Mouse (Mus musculus): ENCODE results near the gene Esrrg. TPM values are rescaled to one million over a fixed set of nuclear protein-coding genes. Genes with fewer than 3 reads are reported as not detected.

The Esrrg gene
- polyA plus RNA-seq, 1 experiment from 2014 or later = 28.9 TPM

GRCm38 (mm10) chr1:187826869-187827268, 218.3 kb downstream of the Esrrg start:
- Histone ChIP-seq H3K27me3 (no peaks in the 10 kb centered on the region), H3K9me3 (no peaks in the 10 kb centered on the region), H3K4me1 (replicated peaks) (0 out of 2 replicates have a peak, but pooled peaks cover 5% of the 10 kb centered on the region), H3K4me2 (no peak overlapping the region), H3K4me3 (no peak overlapping the region), H3K27ac (replicated peaks) (no peak overlapping the region), H3K9ac (no peak overlapping the region), H3K36me3 (no peaks in the 10 kb centered on the region)
- WGBS = 83% methylated on average over 5 of the region's 5 CpGs
- ATAC-seq (ENCODE audit: low read depth) = no peak

GRCm38 (mm10) chr1:187830937-187831336, 222.3 kb downstream of the Esrrg start:
- Histone ChIP-seq H3K4me2 (no peak overlapping the region), H3K9me3 (peaks cover 5% of the 10 kb centered on the region; the same call in 1 of the 2 replicates), H3K9ac (no peak overlapping the region), H3K4me1 (replicated peaks) (0 out of 2 replicates have a peak, but pooled peaks cover 5% of the 10 kb centered on the region), H3K4me3 (no peak overlapping the region), H3K36me3 (no peaks in the 10 kb centered on the region), H3K27ac (replicated peaks) (no peak overlapping the region), H3K27me3 (no peaks in the 10 kb centered on the region)
- ATAC-seq (ENCODE audit: low read depth) = no peak
- 77% methylated on average over 7 of the region's 7 CpGs for WGBS

DNA sequence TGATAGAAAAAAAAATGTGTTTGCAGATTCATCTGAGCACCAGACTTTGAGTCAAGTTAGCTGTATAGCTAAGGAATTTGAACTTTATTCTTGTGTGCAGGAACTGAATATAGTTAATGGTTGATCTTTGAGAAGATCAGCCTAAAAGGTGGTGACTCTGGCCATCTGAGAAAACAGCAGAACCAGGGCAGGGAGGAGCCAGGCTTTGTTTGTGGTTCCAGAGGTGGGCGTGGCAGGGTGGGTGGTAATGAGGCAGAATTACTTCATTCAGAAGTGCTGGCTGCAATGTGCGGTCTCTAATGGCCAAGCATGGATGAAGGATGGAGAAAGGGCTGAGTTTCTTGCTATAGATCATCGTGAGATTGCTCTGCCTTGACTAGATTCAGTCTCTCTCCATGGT, 224.3 kb downstream of the Esrrg start:
- Histone ChIP-seq H3K36me3 (no peaks in the 10 kb centered on the region), H3K9ac (no peak overlapping the region), H3K4me1 (replicated peaks) (0 out of 2 replicates have a peak, but pooled peaks cover 5% of the 10 kb centered on the region), H3K4me3 (no peak overlapping the region), H3K9me3 (peaks cover 5% of the 10 kb centered on the region; the same call in 1 of the 2 replicates), H3K27ac (replicated peaks) (no peak overlapping the region), H3K4me2 (no peak overlapping the region), H3K27me3 (no peaks in the 10 kb centered on the region)
- no peak for ATAC-seq (ENCODE audit: low read depth)
- WGBS = 33% methylated on average over 3 of the region's 3 CpGs

DNA sequence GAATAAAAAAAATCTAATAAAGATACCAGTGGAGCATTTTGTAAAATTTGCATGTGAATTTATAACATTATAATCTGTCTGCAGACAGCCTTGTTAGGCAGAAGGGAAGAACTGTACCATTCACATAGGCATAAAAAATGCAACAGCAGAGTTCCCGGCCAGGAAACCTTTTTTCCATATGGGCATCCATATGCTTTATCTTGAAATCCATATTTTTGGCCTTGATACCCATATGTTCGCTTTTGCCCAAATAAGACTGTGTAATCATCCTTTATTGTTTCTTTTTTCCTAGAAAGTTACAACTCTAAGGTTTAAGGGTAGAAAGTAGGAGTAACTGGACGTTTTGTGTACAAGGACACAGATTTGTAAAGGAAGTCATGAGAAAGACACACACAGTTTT, 226.0 kb downstream of the Esrrg start:
- no peak overlapping the region for H3K9ac ChIP-seq
- no peaks in the 10 kb centered on the region for H3K27me3 ChIP-seq
- no peak overlapping the region for H3K27ac ChIP-seq (replicated peaks)
- H3K36me3 ChIP-seq = no peaks in the 10 kb centered on the region
- WGBS = 88% methylated on average over 3 of the region's 3 CpGs
- H3K4me2 ChIP-seq = no peak overlapping the region
- no peak for ATAC-seq (ENCODE audit: low read depth)
- H3K4me3 ChIP-seq = no peak overlapping the region
- no peaks in the 10 kb centered on the region for H3K4me1 ChIP-seq (replicated peaks)
- H3K9me3 ChIP-seq = peaks cover 5% of the 10 kb centered on the region; the same call in 1 of the 2 replicates

DNA sequence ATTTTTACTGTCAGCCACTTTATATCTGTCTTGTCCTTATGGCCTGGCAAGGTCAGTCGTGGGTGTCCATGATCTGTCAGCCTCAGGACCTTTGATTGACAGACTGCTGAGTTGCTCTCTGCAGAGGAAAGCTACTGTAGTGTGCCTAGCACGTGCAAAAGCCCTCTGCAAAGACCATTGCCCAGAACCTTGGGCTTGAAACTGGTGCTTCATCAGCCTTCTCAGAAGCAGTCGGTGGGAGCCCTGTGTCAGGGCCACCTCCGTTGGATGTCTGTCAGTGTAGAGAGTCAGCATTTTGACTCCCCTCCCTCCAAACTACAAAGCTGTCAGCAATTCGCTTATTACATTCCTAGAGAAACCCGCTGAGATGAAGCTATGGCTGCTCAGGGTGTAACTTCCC, 227.8 kb downstream of the Esrrg start:
- no peak overlapping the region for H3K9ac ChIP-seq
- no peaks in the 10 kb centered on the region for H3K36me3 ChIP-seq
- ATAC-seq (ENCODE audit: low read depth) = no peak
- no peak overlapping the region; the same call in 1 of the 2 replicates for H3K27ac ChIP-seq (replicated peaks)
- no peaks in the 10 kb centered on the region for H3K4me1 ChIP-seq (replicated peaks)
- H3K27me3 ChIP-seq = no peaks in the 10 kb centered on the region
- no peak overlapping the region for H3K4me2 ChIP-seq
- WGBS = 61% methylated on average over 6 of the region's 6 CpGs
- H3K9me3 ChIP-seq = peaks cover 5% of the 10 kb centered on the region; the same call in 1 of the 2 replicates
- no peak overlapping the region for H3K4me3 ChIP-seq

DNA sequence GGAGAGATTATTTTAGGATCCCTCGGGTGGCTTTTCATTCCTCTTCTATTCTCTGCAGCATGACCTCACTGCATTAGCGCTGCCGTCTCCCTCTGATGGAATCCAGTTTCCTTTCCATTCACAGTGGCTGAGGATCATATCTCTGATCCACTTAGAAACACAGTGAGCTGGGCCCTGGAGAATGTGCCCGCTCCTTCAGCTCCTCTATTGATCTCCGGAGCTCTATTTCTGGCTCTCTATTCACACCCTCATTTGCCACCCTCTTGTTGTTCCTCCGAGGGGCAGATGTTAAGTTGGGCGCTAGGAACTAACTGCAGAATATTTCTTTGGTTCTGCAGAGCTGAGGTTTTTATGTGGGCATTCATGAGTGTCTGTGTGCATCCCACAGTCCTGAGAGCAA, 228.3 kb downstream of the Esrrg start:
- Histone ChIP-seq H3K9ac (no peak overlapping the region), H3K4me2 (no peak overlapping the region), H3K36me3 (no peaks in the 10 kb centered on the region), H3K4me1 (replicated peaks) (no peaks in the 10 kb centered on the region), H3K9me3 (peaks cover 5% of the 10 kb centered on the region; the same call in 1 of the 2 replicates), H3K27me3 (no peaks in the 10 kb centered on the region), H3K4me3 (no peak overlapping the region), H3K27ac (replicated peaks) (no peak overlapping the region)
- WGBS = 44% methylated on average over 7 of the region's 7 CpGs
- no peak for ATAC-seq (ENCODE audit: low read depth)

GRCm38 (mm10) chr1:187841629-187842028, 233.0 kb downstream of the Esrrg start:
- no peak overlapping the region for H3K4me2 ChIP-seq
- 78% methylated on average over 8 of the region's 8 CpGs for WGBS

DNA sequence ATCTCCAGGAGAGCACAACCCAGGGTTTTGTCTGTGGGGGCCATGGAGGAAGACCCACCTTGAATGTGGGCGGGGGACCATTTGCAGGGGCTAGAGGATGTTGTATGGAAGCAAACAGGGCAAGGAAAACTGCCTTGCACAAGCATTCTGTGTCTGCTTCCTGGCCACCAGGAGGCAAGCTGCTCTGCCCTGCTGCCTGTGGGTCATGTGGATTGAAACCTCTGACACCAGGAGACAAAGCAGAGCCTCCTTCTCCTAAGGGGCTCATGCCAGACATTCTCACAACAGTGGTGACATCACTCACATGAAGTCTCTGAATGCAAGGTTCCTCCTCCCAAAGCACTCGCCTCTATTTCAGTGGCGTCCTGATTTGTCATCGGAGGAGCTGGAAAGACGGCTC, 234.1 kb downstream of the Esrrg start:
- ATAC-seq (ENCODE audit: low read depth) = no peak
- H3K4me3 ChIP-seq = no peak overlapping the region

More at GRCm38 (mm10) chr1:187841629-187842028, 233.0 kb downstream of the Esrrg start:
- Histone ChIP-seq H3K9ac (no peak overlapping the region), H3K4me1 (replicated peaks) (no peaks in the 10 kb centered on the region), H3K36me3 (no peaks in the 10 kb centered on the region), H3K27me3 (no peaks in the 10 kb centered on the region), H3K9me3 (no peaks in the 10 kb centered on the region), H3K4me3 (no peak overlapping the region), H3K27ac (replicated peaks) (no peak overlapping the region)
- ATAC-seq (ENCODE audit: low read depth) = no peak

GRCm38 (mm10) chr1:187854148-187854547, 245.6 kb downstream of the Esrrg start:
- WGBS = 62% methylated on average over 8 of the region's 8 CpGs
- H3K4me1 ChIP-seq (replicated peaks) = no peaks in the 10 kb centered on the region
- H3K9me3 ChIP-seq = no peaks in the 10 kb centered on the region
- ATAC-seq (ENCODE audit: low read depth) = no peak
- no peak overlapping the region for H3K9ac ChIP-seq
- H3K4me2 ChIP-seq = no peak overlapping the region
- no peak overlapping the region for H3K4me3 ChIP-seq
- H3K36me3 ChIP-seq = no peaks in the 10 kb centered on the region
- H3K27me3 ChIP-seq = no peaks in the 10 kb centered on the region
- no peak overlapping the region for H3K27ac ChIP-seq (replicated peaks)

More for the DNA sequence above, 234.1 kb downstream of the Esrrg start:
- no peak overlapping the region for H3K27ac ChIP-seq (replicated peaks)
- H3K4me2 ChIP-seq = no peak overlapping the region
- no peaks in the 10 kb centered on the region for H3K9me3 ChIP-seq
- no peaks in the 10 kb centered on the region for H3K4me1 ChIP-seq (replicated peaks)
- H3K36me3 ChIP-seq = no peaks in the 10 kb centered on the region
- H3K27me3 ChIP-seq = no peaks in the 10 kb centered on the region
- no peak overlapping the region for H3K9ac ChIP-seq
- 88% methylated on average over 5 of the region's 5 CpGs for WGBS

GRCm38 (mm10) chr1:187862339-187862738, 253.7 kb downstream of the Esrrg start:
- H3K9ac ChIP-seq = no peak overlapping the region
- H3K4me1 ChIP-seq (replicated peaks) = peaks cover 21% of the 10 kb centered on the region
- WGBS = 16% methylated on average over 5 of the region's 5 CpGs
- H3K27ac ChIP-seq (replicated peaks) = peak overlapping the region; percentile 15
- H3K27me3 ChIP-seq = no peaks in the 10 kb centered on the region
- ATAC-seq (ENCODE audit: low read depth) = no peak
- H3K9me3 ChIP-seq = no peaks in the 10 kb centered on the region
- no peak overlapping the region for H3K4me3 ChIP-seq
- no peak overlapping the region for H3K4me2 ChIP-seq
- H3K36me3 ChIP-seq = no peaks in the 10 kb centered on the region

DNA sequence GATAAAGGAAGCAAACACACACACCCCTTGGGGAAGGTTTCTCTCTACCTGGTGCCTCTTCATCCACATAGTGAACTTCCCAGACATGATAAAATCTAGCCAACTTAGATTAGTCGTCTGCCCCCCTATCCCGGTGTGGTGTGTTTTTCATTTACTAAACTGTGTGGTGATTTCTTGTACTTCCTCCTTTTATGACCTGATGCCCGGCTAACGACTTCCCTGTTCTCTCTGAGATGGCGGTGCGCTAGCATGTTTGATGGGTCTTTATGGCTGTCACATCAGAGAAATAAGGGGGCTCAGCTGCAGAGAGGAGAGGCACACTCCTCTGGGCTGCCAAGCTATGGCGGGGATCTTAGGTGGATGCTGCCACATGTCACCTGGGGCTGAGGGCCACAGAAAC, 259.8 kb downstream of the Esrrg start:
- no peak for ATAC-seq (ENCODE audit: low read depth)
- 61% methylated on average over 7 of the region's 7 CpGs for WGBS
- H3K27ac ChIP-seq (replicated peaks) = no peak overlapping the region

GRCm38 (mm10) chr1:187872208-187872607, 263.6 kb downstream of the Esrrg start:
- Histone ChIP-seq H3K4me1 (replicated peaks) (0 out of 2 replicates have a peak, but pooled peaks cover 3% of the 10 kb centered on the region), H3K27me3 (no peaks in the 10 kb centered on the region), H3K36me3 (no peaks in the 10 kb centered on the region), H3K9ac (no peak overlapping the region), H3K9me3 (no peaks in the 10 kb centered on the region), H3K4me3 (no peak overlapping the region), H3K4me2 (no peak overlapping the region), H3K27ac (replicated peaks) (no peak overlapping the region)
- ATAC-seq (ENCODE audit: low read depth) = no peak
- 65% methylated on average over 8 of the region's 8 CpGs for WGBS

More for the DNA sequence above, 259.8 kb downstream of the Esrrg start:
- Histone ChIP-seq H3K4me2 (no peak overlapping the region), H3K27me3 (no peaks in the 10 kb centered on the region), H3K9ac (no peak overlapping the region), H3K4me1 (replicated peaks) (peaks cover 4% of the 10 kb centered on the region; the same call in 1 of the 2 replicates), H3K36me3 (no peaks in the 10 kb centered on the region), H3K4me3 (no peak overlapping the region), H3K9me3 (no peaks in the 10 kb centered on the region)

GRCm38 (mm10) chr1:187872744-187873143, 264.2 kb downstream of the Esrrg start:
- Histone ChIP-seq H3K27ac (replicated peaks) (no peak overlapping the region), H3K36me3 (no peaks in the 10 kb centered on the region), H3K4me2 (no peak overlapping the region), H3K27me3 (no peaks in the 10 kb centered on the region), H3K4me1 (replicated peaks) (0 out of 2 replicates have a peak, but pooled peaks cover 3% of the 10 kb centered on the region), H3K9me3 (no peaks in the 10 kb centered on the region), H3K9ac (no peak overlapping the region), H3K4me3 (no peak overlapping the region)
- WGBS = 75% methylated on average over 6 of the region's 6 CpGs
- no peak for ATAC-seq (ENCODE audit: low read depth)

All from neural tube, embryonic 13.5 days (tissue).